In the genomic region with DNA sequence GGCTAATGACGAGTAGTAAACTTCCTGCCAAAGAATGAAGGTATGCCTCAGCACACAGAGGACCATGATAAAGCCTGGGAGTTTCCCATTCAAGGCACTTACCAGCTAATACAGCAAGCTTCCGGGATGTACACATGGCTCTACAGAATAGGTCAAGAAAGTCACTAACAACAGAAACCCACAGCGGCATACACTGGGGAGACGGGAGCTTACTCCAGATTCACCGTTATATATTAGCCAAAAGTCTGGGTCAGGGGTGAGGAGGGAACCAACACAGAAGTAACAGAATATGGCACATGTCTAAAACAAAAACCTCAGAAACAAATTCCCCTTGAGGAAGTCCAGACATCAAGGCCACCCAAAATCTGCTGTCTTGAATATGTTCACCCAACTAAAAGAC, we compare ENCODE assay signal across 39 mouse cellular contexts. TPM values are rescaled to one million over a fixed set of nuclear protein-coding genes. Genes with fewer than 3 reads are reported as not detected.
"Had no signal": no experiment of that assay in that cellular context is flagged by ENCODE, and none has a peak within 500 bp of the region (broad histone marks: within the 10 kb centered on the region; RNA-seq: fewer than 3 reads in every experiment).

No protein-coding gene starts in this region.

- H3K4me2 ChIP-seq: embryonic facial prominence, embryonic 12.5 days; embryonic facial prominence, embryonic 13.5 days; embryonic facial prominence, embryonic 15.5 days; forebrain, embryonic 12.5 days; forebrain, embryonic 13.5 days; forebrain, embryonic 15.5 days had no signal

- H3K27me3 ChIP-seq: embryonic facial prominence, embryonic 12.5 days; embryonic facial prominence, embryonic 13.5 days; embryonic facial prominence, embryonic 15.5 days; forebrain, embryonic 12.5 days; forebrain, embryonic 13.5 days; forebrain, embryonic 15.5 days had no signal

- H3K36me3 ChIP-seq: forebrain, embryonic 15.5 days had no signal

- H3K9me3 ChIP-seq: embryonic facial prominence, embryonic 10.5 days; embryonic facial prominence, embryonic 12.5 days; embryonic facial prominence, embryonic 13.5 days; embryonic facial prominence, embryonic 15.5 days; forebrain, embryonic 10.5 days; forebrain, embryonic 12.5 days; forebrain, embryonic 13.5 days; forebrain, embryonic 15.5 days had no signal

- DNase-seq: cerebellum, adult 2 months; cerebellum, adult 8-10 months; cerebellum, adult 9-10 months; cerebellum, adult 9-11 months; cerebellum, postnatal 10 days; cerebellum, postnatal 14 days; cerebellum, postnatal 25 days; cerebellum, postnatal 36 days; embryo, embryonic 11 days; forebrain, postnatal 0 days; gastrocnemius, adult 2 months; gastrocnemius, postnatal 10 days; gastrocnemius, postnatal 14 days; gastrocnemius, postnatal 25 days; gastrocnemius, postnatal 36 days; heart, adult 18-20 months; heart, adult 2 months had no signal

- H3K9ac ChIP-seq: embryonic facial prominence, embryonic 12.5 days; embryonic facial prominence, embryonic 13.5 days; embryonic facial prominence, embryonic 15.5 days; forebrain, embryonic 12.5 days; forebrain, embryonic 13.5 days; forebrain, embryonic 15.5 days; forebrain, postnatal 0 days had no signal

- H3K4me1 ChIP-seq: embryonic facial prominence, embryonic 10.5 days; embryonic facial prominence, embryonic 12.5 days; embryonic facial prominence, embryonic 13.5 days; embryonic facial prominence, embryonic 15.5 days had no signal

- ATAC-seq: forebrain, embryonic 13.5 days; forebrain, embryonic 14.5 days; forebrain, embryonic 15.5 days; forebrain, embryonic 16.5 days; forebrain, postnatal 0 days had no signal

- H3K27ac ChIP-seq: embryonic facial prominence, embryonic 10.5 days; embryonic facial prominence, embryonic 12.5 days; embryonic facial prominence, embryonic 13.5 days; embryonic facial prominence, embryonic 15.5 days; forebrain, embryonic 10.5 days; forebrain, embryonic 12.5 days; forebrain, embryonic 13.5 days; forebrain, embryonic 15.5 days; gastrocnemius, adult 2 months; heart, adult 2 months had no signal

- H3K4me3 ChIP-seq: embryonic facial prominence, embryonic 10.5 days; embryonic facial prominence, embryonic 12.5 days; embryonic facial prominence, embryonic 13.5 days; embryonic facial prominence, embryonic 15.5 days; erythroblast, embryonic 14.5 days; forebrain, embryonic 10.5 days; forebrain, embryonic 12.5 days; forebrain, embryonic 13.5 days; forebrain, embryonic 15.5 days; gastrocnemius, adult 2 months; heart, adult 2 months had no signal

RNA-seq across cellular contexts. Expression of gene Tmc2, which starts 32.3 kb away (rescaled TPM):
- total RNA-seq: common myeloid progenitor, adult 5-6 weeks; forebrain, postnatal 0 days; gastrocnemius, adult 18-20 months; gastrocnemius, adult 2 months; gastrocnemius, adult 8-10 months; gastrocnemius, postnatal 10 days; gastrocnemius, postnatal 14 days; gastrocnemius, postnatal 25 days; gastrocnemius, postnatal 36 days; gastrocnemius, postnatal 4 days; granulocyte monocyte progenitor cell, adult 5-6 weeks; heart, adult 18-20 months; heart, adult 2 months had no signal
- polyA plus RNA-seq: cerebellum, adult 2 months; cortical plate, adult 2 months; embryonic facial prominence, embryonic 10.5 days; embryonic facial prominence, embryonic 11.5 days; embryonic facial prominence, embryonic 12.5 days; embryonic facial prominence, embryonic 13.5 days; embryonic facial prominence, embryonic 14.5 days; embryonic facial prominence, embryonic 15.5 days; erythroblast, embryonic 14.5 days; forebrain, embryonic 10.5 days; forebrain, embryonic 12.5 days; forebrain, embryonic 13.5 days; forebrain, embryonic 14.5 days; forebrain, embryonic 15.5 days; forebrain, embryonic 16.5 days; forebrain, postnatal 0 days; frontal cortex, adult 2 months; gonadal fat pad, adult 2 months; heart, adult 2 months had no signal

RNA-seq across cellular contexts. Expression of gene Tgm6, which starts 50.5 kb away (rescaled TPM):
- total RNA-seq: common myeloid progenitor, adult 5-6 weeks; gastrocnemius, adult 18-20 months; gastrocnemius, adult 2 months; gastrocnemius, adult 8-10 months; gastrocnemius, postnatal 10 days; gastrocnemius, postnatal 14 days; gastrocnemius, postnatal 25 days; gastrocnemius, postnatal 36 days; gastrocnemius, postnatal 4 days; granulocyte monocyte progenitor cell, adult 5-6 weeks; heart, adult 18-20 months; heart, adult 2 months had no signal
- polyA plus RNA-seq: embryonic facial prominence, embryonic 10.5 days; embryonic facial prominence, embryonic 11.5 days; embryonic facial prominence, embryonic 12.5 days; embryonic facial prominence, embryonic 14.5 days; erythroblast, embryonic 14.5 days; forebrain, embryonic 10.5 days; forebrain, embryonic 11.5 days; gonadal fat pad, adult 2 months; heart, adult 2 months had no signal
